Mouse (Mus musculus) kidney, adult 2 months (tissue): ENCODE measurements around the gene Cyp27a1. TPM values are rescaled to one million over a fixed set of nuclear protein-coding genes. Genes with fewer than 3 reads are reported as not detected.

Experiments
- DNase-seq: peaks from one replicate; pipeline ENCODE4 v3.0.0; 2021
- H3K27ac ChIP-seq: fragments of 200-500 bp; 2 replicates; pipeline ENCODE4 v1.5.1; 2012; ENCODE audit warnings: low read depth, low read length, control low read depth, inconsistent platforms; ENCODE audit not compliant: insufficient read depth
- H3K27me3 ChIP-seq: fragments of 200-500 bp; replicated peaks from 2 replicates; pipeline ENCODE4 v1.6.1; 2012; ENCODE audit warnings: mild to moderate bottlenecking, moderate library complexity, low read length, inconsistent platforms; ENCODE audit not compliant: control insufficient read depth, insufficient read depth
- H3K36me3 ChIP-seq: fragments of 200-500 bp; 2 replicates; pipeline ENCODE4 v1.6.1; 2012; ENCODE audit warnings: mild to moderate bottlenecking, moderate library complexity, low read length, inconsistent platforms; ENCODE audit not compliant: control insufficient read depth, insufficient read depth
- H3K4me1 ChIP-seq: fragments of 200-500 bp; 2 replicates; pipeline ENCODE4 v1.6.1; 2011; ENCODE audit warnings: low read length; ENCODE audit not compliant: control insufficient read depth, insufficient read depth
- H3K4me3 ChIP-seq: fragments of 200-500 bp; 2 replicates; pipeline ENCODE4 v1.5.1; 2011; ENCODE audit warnings: mild to moderate bottlenecking, low read depth, low read length, control low read depth; ENCODE audit not compliant: insufficient read depth
- CTCF ChIP-seq: fragments of 200-500 bp; conservative IDR thresholded peaks from 2 replicates; pipeline ENCODE4 v1.5.1; 2011; ENCODE audit warnings: low read depth, mild to moderate bottlenecking, control low read depth, low read length, moderate library complexity, mixed read lengths; ENCODE audit not compliant: insufficient read depth, insufficient read length
- POLR2A ChIP-seq: fragments of 200-500 bp; IDR thresholded peaks from one replicate; pipeline ENCODE4 v1.6.1; 2011; ENCODE audit warnings: low read depth, low read length, control low read depth
- WGBS: fragments of 180-500 bp; shearing (Covaris S2); methylation state at CpG from one replicate; pipeline ENCODE4 v1.1.7; 2018; 5-methylcytosine and 5-hydroxymethylcytosine counted together
- polyA plus RNA-seq: library from polyadenylated mRNA; depleted of rRNA; stranded (reverse); fragments of >200 nt; gene quantifications from 2 replicates; pipeline ENCODE4 v1.2.3, GENCODE M21; 2012

Gene Cyp27a1
- polyA plus RNA-seq, 1 experiment, result 34.6 TPM

- Histone ChIP-seq H3K27ac (no peak overlapping the region), H3K27me3 (no peaks in the 10 kb centered on the region), H3K4me3 (no peak overlapping the region), H3K4me1 (peaks cover 4% of the 10 kb centered on the region), H3K36me3 (no peaks in the 10 kb centered on the region)
- 51% methylated on average over 6 of the region's 6 CpGs for WGBS
- TF ChIP-seq POLR2A (no peak), CTCF (no peak)
- no peak for DNase-seq
Measured at GRCm38 (mm10) chr1:74709566-74709965, 3.8 kb upstream of the Cyp27a1 start.

GRCm38 (mm10) chr1:74712046-74712445, 1.3 kb upstream of the Cyp27a1 start:
- DNase-seq, result no peak
- TF ChIP-seq POLR2A, result no peak
- 0 out of 2 replicates have a peak, but pooled peaks have one; percentile 11 for TF ChIP-seq CTCF
- 83% methylated on average over 4 of the region's 4 CpGs for WGBS
- no peaks in the 10 kb centered on the region for H3K27me3 ChIP-seq
- H3K27ac ChIP-seq, result no peak overlapping the region
- H3K36me3 ChIP-seq, result no peaks in the 10 kb centered on the region
- H3K4me3 ChIP-seq, result no peak overlapping the region
- H3K4me1 ChIP-seq, result peaks cover 4% of the 10 kb centered on the region

- H3K27ac ChIP-seq, result peak overlapping the region; percentile 76
- no peak overlapping the region; the same call in 1 of the 2 replicates for H3K4me3 ChIP-seq
- no peaks in the 10 kb centered on the region for H3K27me3 ChIP-seq
Measured at GRCm38 (mm10) chr1:74712461-74713098, 794 bp upstream of the Cyp27a1 start.

GRCm38 (mm10) chr1:74713859-74714730, 721 bp downstream of the Cyp27a1 start:
- peaks cover 4% of the 10 kb centered on the region for H3K4me1 ChIP-seq
- no peak for DNase-seq
- WGBS, result 22% methylated on average over 12 of the region's 12 CpGs

More at GRCm38 (mm10) chr1:74712461-74713098, 794 bp upstream of the Cyp27a1 start:
- H3K4me1 ChIP-seq, result peaks cover 4% of the 10 kb centered on the region
- H3K36me3 ChIP-seq, result no peaks in the 10 kb centered on the region
- TF ChIP-seq CTCF, result no peak
- no peak for TF ChIP-seq POLR2A
- 40% methylated on average over 5 of the region's 5 CpGs for WGBS
- DNase-seq, result peak; percentile 71

GRCm38 (mm10) chr1:74714967-74715366, 1.6 kb downstream of the Cyp27a1 start:
- H3K27me3 ChIP-seq, result no peaks in the 10 kb centered on the region
- H3K4me1 ChIP-seq, result peaks cover 4% of the 10 kb centered on the region
- H3K4me3 ChIP-seq, result peak overlapping the region; percentile 73; the same call in 1 of the 2 replicates
- H3K36me3 ChIP-seq, result no peaks in the 10 kb centered on the region
- WGBS, result 64% methylated on average over 2 of the region's 2 CpGs
- DNase-seq, result no peak
- H3K27ac ChIP-seq, result no peak overlapping the region
- TF ChIP-seq CTCF (no peak), POLR2A (no peak)

More at GRCm38 (mm10) chr1:74713859-74714730, 721 bp downstream of the Cyp27a1 start:
- Histone ChIP-seq H3K27me3 (no peaks in the 10 kb centered on the region), H3K27ac (0 out of 2 replicates have a peak overlapping the region, but pooled peaks have one; percentile 76), H3K36me3 (no peaks in the 10 kb centered on the region), H3K4me3 (peak overlapping the region; percentile 73)
- TF ChIP-seq CTCF, result no peak
- TF ChIP-seq POLR2A, result no peak

GRCm38 (mm10) chr1:74715468-74715867, 2.1 kb downstream of the Cyp27a1 start:
- DNase-seq, result no peak
- H3K27ac ChIP-seq, result no peak overlapping the region
- peaks cover 4% of the 10 kb centered on the region for H3K4me1 ChIP-seq
- TF ChIP-seq CTCF (no peak), POLR2A (no peak)
- 68% methylated on average over 5 of the region's 5 CpGs for WGBS
- no peak overlapping the region for H3K4me3 ChIP-seq
- H3K36me3 ChIP-seq, result no peaks in the 10 kb centered on the region
- no peaks in the 10 kb centered on the region for H3K27me3 ChIP-seq

- no peak for DNase-seq
- Histone ChIP-seq H3K27ac (no peak overlapping the region), H3K36me3 (no peaks in the 10 kb centered on the region), H3K4me3 (no peak overlapping the region), H3K27me3 (no peaks in the 10 kb centered on the region), H3K4me1 (peaks cover 4% of the 10 kb centered on the region)
- no peak for TF ChIP-seq POLR2A
- 89% methylated on average over 6 of the region's 6 CpGs for WGBS
Measured at GRCm38 (mm10) chr1:74715886-74716285, 2.5 kb downstream of the Cyp27a1 start.
